Mouse (Mus musculus) liver, postnatal 0 days (tissue): ENCODE data around the gene Dpp3. TPM values are rescaled to one million over a fixed set of nuclear protein-coding genes. Genes with fewer than 3 reads are reported as not detected.

Experiments used
- ATAC-seq: fragments of 200-750 bp; cut with Nextera tagmentation; 2 replicates; pipeline ENCODE4 v1.8.0; 2017; ENCODE audit warnings: mild to moderate bottlenecking, moderate library complexity
- DNase-seq: peaks from one replicate; pipeline ENCODE4 v3.0.0-alpha.2; 2016
- H3K27ac ChIP-seq: fragments of 300-500 bp; sonication (generic); 2 replicates; pipeline ENCODE4 v1.5.1; 2014; ENCODE audit warnings: antibody characterized with exemption, moderate library complexity, mild to moderate bottlenecking, low read depth
- H3K27me3 ChIP-seq: fragments of 300-500 bp; sonication (generic); 2 replicates; pipeline ENCODE4 v1.6.1; 2014; ENCODE audit warnings: low read length, control low read depth, mixed read lengths; ENCODE audit not compliant: insufficient read depth
- H3K36me3 ChIP-seq: fragments of 300-500 bp; sonication (generic); replicated peaks from 2 replicates; pipeline ENCODE4 v1.6.1; 2014; ENCODE audit warnings: mild to moderate bottlenecking, control low read depth, low read length, moderate library complexity, mixed read lengths; ENCODE audit not compliant: insufficient read depth
- H3K4me1 ChIP-seq: fragments of 300-500 bp; sonication (generic); 2 replicates; pipeline ENCODE4 v1.6.1; 2014; ENCODE audit warnings: antibody characterized with exemption, mild to moderate bottlenecking, control low read depth; ENCODE audit not compliant: insufficient read depth
- H3K4me2 ChIP-seq: fragments of 300-500 bp; sonication (generic); 2 replicates; pipeline ENCODE4 v1.6.1; 2014; ENCODE audit warnings: low read depth, mild to moderate bottlenecking, low read length, moderate library complexity, mixed read lengths
- H3K4me3 ChIP-seq: fragments of 300-500 bp; sonication (generic); 2 replicates; pipeline ENCODE4 v1.5.1; 2014; ENCODE audit warnings: low read depth, low read length
- H3K9ac ChIP-seq: fragments of 300-500 bp; sonication (generic); replicated peaks from 2 replicates; pipeline ENCODE4 v1.6.1; 2014; ENCODE audit warnings: mild to moderate bottlenecking, moderate library complexity
- H3K9me3 ChIP-seq: fragments of 300-500 bp; sonication (generic); 2 replicates; pipeline ENCODE4 v1.6.1; 2016; ENCODE audit warnings: mild to moderate bottlenecking, control low read depth, low read length, mixed read lengths
- CTCF ChIP-seq: sonication (generic); IDR thresholded peaks from 2 replicates; pipeline ENCODE4 v1.5.1; 2016; ENCODE audit warnings: antibody characterized with exemption, low read depth
- EP300 ChIP-seq: IDR thresholded peaks from 2 replicates; pipeline ENCODE4 v1.6.1; 2016; ENCODE audit warnings: antibody characterized with exemption, low read depth, mild to moderate bottlenecking
- WGBS: fragments of 180-500 bp; shearing (Covaris S2); extraction: QIAGEN DNeasy Blood & Tissue Kit; methylation state at CpG from one replicate; pipeline ENCODE4 v1.1.7; 2014; ENCODE audit not compliant: insufficient replicate concordance; 5-methylcytosine and 5-hydroxymethylcytosine counted together
- polyA plus RNA-seq: library from polyadenylated mRNA; unstranded; fragments of >200 nt; fragmentation: Nextera tagmentation; extraction: Ambion mirVana; gene quantifications from 2 replicates; pipeline ENCODE4 v1.2.1, GENCODE M21; 2015

The Dpp3 gene
- polyA plus RNA-seq, 1 experiment from 2014 or later, result 30.6 TPM

- H3K36me3 ChIP-seq, result no peaks in the 10 kb centered on the region
- H3K4me3 ChIP-seq, result peak within 1 kb of the TSS; percentile 53
- ATAC-seq (peak; percentile 99), DNase-seq (peak; percentile 93)
- TF ChIP-seq EP300 (no peak), CTCF (no peak)
- H3K27me3 ChIP-seq, result peaks cover 31% of the 10 kb centered on the region
- H3K9me3 ChIP-seq, result no peaks in the 10 kb centered on the region
- H3K4me1 ChIP-seq, result peaks cover 8% of the 10 kb centered on the region
- H3K9ac ChIP-seq, result peak within 1 kb of the TSS; percentile 46
- WGBS, result under 1% methylated on average over 48 of the region's 55 CpGs
- H3K4me2 ChIP-seq, result peak within 1 kb of the TSS; percentile 83
- no peak within 1 kb of the TSS for H3K27ac ChIP-seq
Observed at GRCm38 (mm10) chr19:4942551-4943252, 14.6 kb upstream of the Dpp3 start, which contains the start of gene Peli3. Gene Peli3 (minus strand): TSS chr19:4943127.

GRCm38 (mm10) chr19:4937444-4938310 lies 9.6 kb upstream of the Dpp3 start:
- peaks cover under 1% of the 10 kb centered on the region; the same call in 1 of the 2 replicates for H3K4me1 ChIP-seq
- H3K36me3 ChIP-seq, result no peaks in the 10 kb centered on the region
- no peak overlapping the region for H3K9ac ChIP-seq
- H3K27ac ChIP-seq, result no peak overlapping the region
- DNase-seq (no peak), ATAC-seq (no peak)
- H3K9me3 ChIP-seq, result no peaks in the 10 kb centered on the region
- H3K27me3 ChIP-seq, result peaks cover 20% of the 10 kb centered on the region
- 79% methylated on average over 17 of the region's 17 CpGs for WGBS
- no peak overlapping the region for H3K4me2 ChIP-seq
- H3K4me3 ChIP-seq, result no peak overlapping the region
- TF ChIP-seq CTCF (no peak), EP300 (no peak)

GRCm38 (mm10) chr19:4936896-4937295 lies 8.8 kb upstream of the Dpp3 start:
- DNase-seq, result no peak
- ATAC-seq, result no peak
- H3K4me3 ChIP-seq, result no peak overlapping the region
- H3K9ac ChIP-seq, result no peak overlapping the region
- 73% methylated on average over 2 of the region's 2 CpGs for WGBS
- no peaks in the 10 kb centered on the region for H3K9me3 ChIP-seq
- H3K4me1 ChIP-seq, result no peaks in the 10 kb centered on the region
- TF ChIP-seq CTCF, result no peak
- no peak for TF ChIP-seq EP300
- no peak overlapping the region for H3K27ac ChIP-seq
- peaks cover 12% of the 10 kb centered on the region; the same call in 1 of the 2 replicates for H3K27me3 ChIP-seq
- H3K4me2 ChIP-seq, result no peak overlapping the region
- H3K36me3 ChIP-seq, result no peaks in the 10 kb centered on the region

GRCm38 (mm10) chr19:4928781-4929180 lies 694 bp upstream of the Dpp3 start:
- Histone ChIP-seq H3K4me3 (peak overlapping the region; percentile 57), H3K36me3 (peaks cover 8% of the 10 kb centered on the region; the same call in 1 of the 2 replicates), H3K27ac (no peak overlapping the region), H3K9me3 (no peaks in the 10 kb centered on the region), H3K27me3 (no peaks in the 10 kb centered on the region), H3K9ac (no peak overlapping the region), H3K4me1 (peaks cover 16% of the 10 kb centered on the region), H3K4me2 (peak overlapping the region; percentile 73)
- no peak for ATAC-seq
- DNase-seq, result no peak
- 61% methylated on average over 5 of the region's 5 CpGs for WGBS
- TF ChIP-seq EP300 (no peak), CTCF (no peak)

- Histone ChIP-seq H3K36me3 (peaks cover 40% of the 10 kb centered on the region), H3K4me3 (no peak overlapping the region)
Observed at GRCm38 (mm10) chr19:4925121-4925860, 2.8 kb downstream of the Dpp3 start.

More at GRCm38 (mm10) chr19:4925121-4925860, 2.8 kb downstream of the Dpp3 start:
- Histone ChIP-seq H3K27me3 (no peaks in the 10 kb centered on the region), H3K4me2 (no peak overlapping the region), H3K9ac (no peak overlapping the region), H3K27ac (no peak overlapping the region), H3K4me1 (peaks cover 16% of the 10 kb centered on the region), H3K9me3 (no peaks in the 10 kb centered on the region)
- WGBS, result 91% methylated on average over 11 of the region's 11 CpGs
- no peak for TF ChIP-seq CTCF
- TF ChIP-seq EP300, result no peak
- ATAC-seq, result no peak
- no peak for DNase-seq
